8 mouse cellular contexts compared by ENCODE assay signal in the genomic region with DNA sequence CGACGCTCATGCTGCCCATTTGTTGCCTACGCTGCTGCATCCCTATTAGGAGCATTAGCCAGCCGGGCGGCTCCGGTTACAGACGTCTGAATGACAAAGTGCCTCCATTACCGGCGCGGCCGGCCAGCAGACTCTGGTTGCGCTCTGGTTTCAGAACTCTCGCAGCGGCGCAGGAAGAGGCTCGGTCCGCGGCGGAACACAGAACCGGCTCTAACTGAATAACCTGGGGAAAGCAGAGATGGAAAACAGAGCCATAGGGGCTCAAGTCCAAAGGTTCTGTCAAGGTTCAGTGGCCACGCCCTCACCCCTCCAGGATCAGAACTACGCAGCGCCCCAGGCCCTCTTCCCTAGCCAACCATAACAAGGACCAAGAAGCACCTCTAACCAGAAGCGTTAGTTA. TPM values are rescaled to one million over a fixed set of nuclear protein-coding genes. Genes with fewer than 3 reads are reported as not detected.
A peak's percentile ranks its signal among the peaks of the same experiment; 100 is the strongest.
DNase-seq lines count a peak whose midpoint lies in the region; ATAC-seq and TF ChIP-seq lines count a peak whose summit lies in the region.

No protein-coding gene starts in this region.

- H3K4me1 ChIP-seq in embryonic facial prominence, embryonic 12.5 days, result peaks cover 68% of the 10 kb centered on the region
- H3K4me1 ChIP-seq in intestine, embryonic 14.5 days (replicated peaks; ENCODE audit: control insufficient read depth, insufficient read depth, low read length), result peaks cover 31% of the 10 kb centered on the region
- peaks cover 5% of the 10 kb centered on the region; the same call in 1 of the 2 replicates for H3K4me1 ChIP-seq in liver, postnatal 0 days (ENCODE audit: insufficient read depth)
- H3K4me1 ChIP-seq in stomach, postnatal 0 days (replicated peaks; ENCODE audit: control insufficient read depth, insufficient read depth), result no peaks in the 10 kb centered on the region; the same call in 1 of the 2 replicates

- TF ChIP-seq CTCF in liver, postnatal 0 days (IDR thresholded peaks at IDR 0.05; ENCODE audit: low read depth), result no peak
- TF ChIP-seq CTCF in stomach, postnatal 0 days (IDR thresholded peaks at IDR 0.05; ENCODE audit: low read depth), result no peak

- peak overlapping the region; percentile 51 for H3K9ac ChIP-seq in embryonic facial prominence, embryonic 12.5 days
- H3K9ac ChIP-seq in intestine, embryonic 14.5 days (ENCODE audit: low read length), result no peak overlapping the region
- no peak overlapping the region for H3K9ac ChIP-seq in liver, postnatal 0 days (replicated peaks)
- peak overlapping the region; percentile 47; the same call in 1 of the 2 replicates for H3K9ac ChIP-seq in stomach, postnatal 0 days (ENCODE audit: low read length)

- H3K4me2 ChIP-seq in embryonic facial prominence, embryonic 12.5 days (replicated peaks), result peak overlapping the region; percentile 76
- peak overlapping the region; percentile 69 for H3K4me2 ChIP-seq in intestine, embryonic 14.5 days (ENCODE audit: low read length)
- peak overlapping the region; percentile 30 for H3K4me2 ChIP-seq in liver, postnatal 0 days (ENCODE audit: low read depth, low read length)
- peak overlapping the region; percentile 59 for H3K4me2 ChIP-seq in stomach, postnatal 0 days (replicated peaks; ENCODE audit: low read depth)

- no peaks in the 10 kb centered on the region for H3K36me3 ChIP-seq in embryonic facial prominence, embryonic 12.5 days
- H3K36me3 ChIP-seq in intestine, embryonic 14.5 days (ENCODE audit: control insufficient read depth, insufficient read depth, low read length), result no peaks in the 10 kb centered on the region
- H3K36me3 ChIP-seq in liver, postnatal 0 days (replicated peaks; ENCODE audit: insufficient read depth, low read length), result no peaks in the 10 kb centered on the region
- H3K36me3 ChIP-seq in stomach, postnatal 0 days (ENCODE audit: control insufficient read depth, insufficient read depth, low read length), result no peaks in the 10 kb centered on the region

- H3K9me3 ChIP-seq in embryonic facial prominence, embryonic 12.5 days, result no peaks in the 10 kb centered on the region
- no peaks in the 10 kb centered on the region for H3K9me3 ChIP-seq in intestine, embryonic 14.5 days (ENCODE audit: control insufficient read depth, low read length)
- no peaks in the 10 kb centered on the region for H3K9me3 ChIP-seq in liver, postnatal 0 days (ENCODE audit: low read length)
- H3K9me3 ChIP-seq in stomach, postnatal 0 days (ENCODE audit: control insufficient read depth, low read length), result no peaks in the 10 kb centered on the region

- no peak for TF ChIP-seq EP300 in liver, postnatal 0 days (IDR thresholded peaks at IDR 0.05; ENCODE audit: low read depth)
- TF ChIP-seq EP300 in stomach, postnatal 0 days (optimal IDR thresholded peaks at IDR 0.05), result no peak

- 0% methylated on average over 24 of the region's 24 CpGs for WGBS in embryonic facial prominence, embryonic 12.5 days
- under 1% methylated on average over 24 of the region's 24 CpGs for WGBS in intestine, embryonic 14.5 days
- under 1% methylated on average over 24 of the region's 24 CpGs for WGBS in liver, postnatal 0 days (ENCODE audit: insufficient replicate concordance)
- 1% methylated on average over 24 of the region's 24 CpGs for WGBS in stomach, postnatal 0 days

- H3K27ac ChIP-seq in embryonic facial prominence, embryonic 12.5 days, result no peak overlapping the region
- no peak overlapping the region for H3K27ac ChIP-seq in intestine, embryonic 14.5 days (ENCODE audit: low read depth)
- no peak overlapping the region for H3K27ac ChIP-seq in liver, postnatal 0 days (ENCODE audit: low read depth)
- 0 out of 2 replicates have a peak overlapping the region, but pooled peaks have one; percentile 13 for H3K27ac ChIP-seq in stomach, postnatal 0 days (replicated peaks)

- peaks cover 78% of the 10 kb centered on the region for H3K27me3 ChIP-seq in embryonic facial prominence, embryonic 12.5 days
- peaks cover 84% of the 10 kb centered on the region for H3K27me3 ChIP-seq in intestine, embryonic 14.5 days (replicated peaks; ENCODE audit: control insufficient read depth, insufficient read depth, low read length)
- peaks cover 93% of the 10 kb centered on the region for H3K27me3 ChIP-seq in liver, postnatal 0 days (ENCODE audit: insufficient read depth, low read length)
- peaks cover 11% of the 10 kb centered on the region; the same call in 1 of the 2 replicates for H3K27me3 ChIP-seq in stomach, postnatal 0 days (ENCODE audit: control insufficient read depth, insufficient read depth, low read length)

- ATAC-seq in embryonic facial prominence, embryonic 12.5 days (ENCODE audit: insufficient number of reproducible peaks, insufficient read depth, low FRiP score, low TSS enrichment), result no peak
- peak; percentile 34; the same call in 1 of the 2 replicates for ATAC-seq in intestine, embryonic 14.5 days (replicated peaks; ENCODE audit: low FRiP score, low TSS enrichment, low read depth)
- no peak for ATAC-seq in liver, postnatal 0 days
- ATAC-seq in stomach, postnatal 0 days (ENCODE audit: low FRiP score, low TSS enrichment), result no peak

- peak; percentile 54 for DNase-seq in adrenal gland, postnatal 10 days
- DNase-seq in adrenal gland, postnatal 4 days (ENCODE audit: low spot score in 2 of 2), result no peak
- peak; percentile 82 for DNase-seq in intestine, embryonic 14.5 days (ENCODE audit: low spot score)
- no peak for DNase-seq in liver, postnatal 0 days
- peak; percentile 53 for DNase-seq in stomach, postnatal 0 days (ENCODE audit: low spot score)
- DNase-seq in gastrocnemius, postnatal 36 days, result no peak
- no peak for DNase-seq in yolk sac, embryonic 10.5 days (ENCODE audit: low spot score)

- intact Hi-C loops in gastrocnemius, postnatal 36 days (cut with DNase I), result loop anchor here (5.0 kb wide), 1 partner anchor 203 kb away; a partner anchor contains a TSS

- peak overlapping the region; percentile 52 for H3K4me3 ChIP-seq in embryonic facial prominence, embryonic 12.5 days
- peak overlapping the region; percentile 43 for H3K4me3 ChIP-seq in intestine, embryonic 14.5 days (ENCODE audit: low read depth, low read length)
- H3K4me3 ChIP-seq in liver, postnatal 0 days (ENCODE audit: low read depth, low read length), result peak overlapping the region; percentile 8; the same call in 1 of the 2 replicates
- H3K4me3 ChIP-seq in stomach, postnatal 0 days (ENCODE audit: low read depth, low read length), result peak overlapping the region; percentile 43

RNA-seq across cellular contexts. Expression of a gene that starts 2.3 kb away (rescaled TPM):
- total RNA-seq in adrenal gland, postnatal 10 days (2021), result 10 to 100 TPM; 12.6 to 23.8 TPM
- 10 to 100 TPM; 15.3 to 20.4 TPM for total RNA-seq in adrenal gland, postnatal 4 days (2021)
- 33.0 and 36.7 TPM in 2 replicates for polyA plus RNA-seq in embryonic facial prominence, embryonic 12.5 days (2016; fragmentation: Nextera tagmentation; extraction: Ambion mirVana)
- polyA plus RNA-seq in intestine, embryonic 14.5 days (2014; fragmentation: Nextera tagmentation; extraction: Ambion mirVana), result 15.3 and 17.6 TPM in 2 replicates
- 1.3 and 1.7 TPM in 2 replicates for polyA plus RNA-seq in liver, postnatal 0 days (2015; fragmentation: Nextera tagmentation; extraction: Ambion mirVana)
- 3.9 and 4.8 TPM in 2 replicates for polyA plus RNA-seq in stomach, postnatal 0 days (2015; fragmentation: Nextera tagmentation; extraction: Ambion mirVana)
- under 1 TPM; 0.27 to 0.48 TPM for total RNA-seq in gastrocnemius, postnatal 36 days (2021)

Comparison
In these comparisons a context has a peak if more than half of its experiments do, and no peak if none do; other contexts are left out.
1. DNase-seq: peak in adrenal gland, postnatal 10 days (single experiment), intestine, embryonic 14.5 days (single experiment) and stomach, postnatal 0 days (single experiment); none in adrenal gland, postnatal 4 days (0 of 2), liver, postnatal 0 days (single experiment), gastrocnemius, postnatal 36 days (0 of 2) and yolk sac, embryonic 10.5 days (single experiment).
2. H3K9ac ChIP-seq: peak in embryonic facial prominence, embryonic 12.5 days (single experiment) and stomach, postnatal 0 days (single experiment); none in intestine, embryonic 14.5 days (single experiment) and liver, postnatal 0 days (single experiment).
3. Peak in every context shown above with its lines, with median percentiles within 50 percentile points of each other: H3K4me2 ChIP-seq and H3K4me3 ChIP-seq.